Mouse (Mus musculus) liver, postnatal 0 days (tissue): Measurements from ENCODE around the gene Pex16. TPM values are rescaled to one million over a fixed set of nuclear protein-coding genes. Genes with fewer than 3 reads are reported as not detected.

Experiments
- ATAC-seq: fragments of 200-750 bp; cut with Nextera tagmentation; 2 replicates; pipeline ENCODE4 v1.8.0; 2017; ENCODE audit warnings: mild to moderate bottlenecking, moderate library complexity
- DNase-seq: peaks from one replicate; pipeline ENCODE4 v3.0.0-alpha.2; 2016
- H3K27ac ChIP-seq: fragments of 300-500 bp; sonication (generic); 2 replicates; pipeline ENCODE4 v1.5.1; 2014; ENCODE audit warnings: antibody characterized with exemption, moderate library complexity, mild to moderate bottlenecking, low read depth
- H3K27me3 ChIP-seq: fragments of 300-500 bp; sonication (generic); 2 replicates; pipeline ENCODE4 v1.6.1; 2014; ENCODE audit warnings: low read length, control low read depth, mixed read lengths; ENCODE audit not compliant: insufficient read depth
- H3K36me3 ChIP-seq: fragments of 300-500 bp; sonication (generic); replicated peaks from 2 replicates; pipeline ENCODE4 v1.6.1; 2014; ENCODE audit warnings: mild to moderate bottlenecking, control low read depth, low read length, moderate library complexity, mixed read lengths; ENCODE audit not compliant: insufficient read depth
- H3K4me1 ChIP-seq: fragments of 300-500 bp; sonication (generic); 2 replicates; pipeline ENCODE4 v1.6.1; 2014; ENCODE audit warnings: antibody characterized with exemption, mild to moderate bottlenecking, control low read depth; ENCODE audit not compliant: insufficient read depth
- H3K4me2 ChIP-seq: fragments of 300-500 bp; sonication (generic); 2 replicates; pipeline ENCODE4 v1.6.1; 2014; ENCODE audit warnings: low read depth, mild to moderate bottlenecking, low read length, moderate library complexity, mixed read lengths
- H3K4me3 ChIP-seq: fragments of 300-500 bp; sonication (generic); 2 replicates; pipeline ENCODE4 v1.5.1; 2014; ENCODE audit warnings: low read depth, low read length
- H3K9ac ChIP-seq: fragments of 300-500 bp; sonication (generic); replicated peaks from 2 replicates; pipeline ENCODE4 v1.6.1; 2014; ENCODE audit warnings: mild to moderate bottlenecking, moderate library complexity
- H3K9me3 ChIP-seq: fragments of 300-500 bp; sonication (generic); 2 replicates; pipeline ENCODE4 v1.6.1; 2016; ENCODE audit warnings: mild to moderate bottlenecking, control low read depth, low read length, mixed read lengths
- CTCF ChIP-seq: sonication (generic); IDR thresholded peaks from 2 replicates; pipeline ENCODE4 v1.5.1; 2016; ENCODE audit warnings: antibody characterized with exemption, low read depth
- EP300 ChIP-seq: IDR thresholded peaks from 2 replicates; pipeline ENCODE4 v1.6.1; 2016; ENCODE audit warnings: antibody characterized with exemption, low read depth, mild to moderate bottlenecking
- WGBS: fragments of 180-500 bp; shearing (Covaris S2); extraction: QIAGEN DNeasy Blood & Tissue Kit; methylation state at CpG from one replicate; pipeline ENCODE4 v1.1.7; 2014; ENCODE audit not compliant: insufficient replicate concordance; 5-methylcytosine and 5-hydroxymethylcytosine counted together
- polyA plus RNA-seq: library from polyadenylated mRNA; unstranded; fragments of >200 nt; fragmentation: Nextera tagmentation; extraction: Ambion mirVana; gene quantifications from 2 replicates; pipeline ENCODE4 v1.2.1, GENCODE M21; 2015

The Pex16 gene
- polyA plus RNA-seq, 1 experiment from 2014 or later = 90.6 TPM

DNA sequence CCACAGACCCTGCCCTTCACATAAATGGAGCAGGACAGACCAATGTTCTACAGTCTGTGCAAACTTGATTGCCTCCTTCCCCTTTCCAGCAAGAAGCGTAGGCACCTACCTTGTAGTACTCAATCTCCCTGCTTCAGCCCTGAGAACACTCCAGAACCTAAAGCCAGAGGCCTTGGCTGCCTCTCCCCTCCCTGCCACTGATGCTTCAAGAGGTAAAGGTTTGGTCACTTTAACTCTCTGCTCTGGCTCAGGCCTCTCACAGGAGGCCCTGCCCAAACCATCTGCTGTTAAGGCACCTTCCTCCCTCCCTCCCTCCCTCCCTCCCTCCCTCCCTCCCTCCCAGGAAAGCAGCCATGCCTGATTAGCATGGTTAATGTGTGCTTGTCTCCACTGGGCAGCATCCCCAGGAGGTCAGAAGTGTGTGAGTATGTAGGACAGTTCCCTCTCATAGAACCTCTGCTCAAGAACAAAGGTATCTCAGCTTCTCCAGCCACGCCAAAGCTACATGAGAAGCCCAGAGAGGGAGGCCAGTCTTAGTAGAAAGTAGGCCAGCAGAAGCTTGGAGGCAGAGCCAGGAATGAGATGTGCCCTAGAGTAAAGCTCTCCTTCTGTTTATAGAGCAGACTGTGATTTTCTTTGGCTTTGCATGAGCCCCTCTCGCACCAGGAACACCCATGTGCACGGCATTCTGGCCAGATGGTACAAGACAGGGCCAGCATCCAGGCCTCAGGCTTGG lies 28.3 kb downstream of the Pex16 start:
- no peak overlapping the region for H3K4me3 ChIP-seq
- no peak for DNase-seq
- H3K36me3 ChIP-seq = peaks cover 20% of the 10 kb centered on the region
- H3K4me2 ChIP-seq = no peak overlapping the region
- WGBS = 78% methylated on average over 4 of the region's 4 CpGs
- H3K9ac ChIP-seq = no peak overlapping the region
- H3K4me1 ChIP-seq = no peaks in the 10 kb centered on the region
- peaks cover 8% of the 10 kb centered on the region for H3K27me3 ChIP-seq
- no peak for TF ChIP-seq CTCF
- no peak for TF ChIP-seq EP300
- no peaks in the 10 kb centered on the region for H3K9me3 ChIP-seq
- ATAC-seq = peak; percentile 38
- H3K27ac ChIP-seq = no peak overlapping the region

DNA sequence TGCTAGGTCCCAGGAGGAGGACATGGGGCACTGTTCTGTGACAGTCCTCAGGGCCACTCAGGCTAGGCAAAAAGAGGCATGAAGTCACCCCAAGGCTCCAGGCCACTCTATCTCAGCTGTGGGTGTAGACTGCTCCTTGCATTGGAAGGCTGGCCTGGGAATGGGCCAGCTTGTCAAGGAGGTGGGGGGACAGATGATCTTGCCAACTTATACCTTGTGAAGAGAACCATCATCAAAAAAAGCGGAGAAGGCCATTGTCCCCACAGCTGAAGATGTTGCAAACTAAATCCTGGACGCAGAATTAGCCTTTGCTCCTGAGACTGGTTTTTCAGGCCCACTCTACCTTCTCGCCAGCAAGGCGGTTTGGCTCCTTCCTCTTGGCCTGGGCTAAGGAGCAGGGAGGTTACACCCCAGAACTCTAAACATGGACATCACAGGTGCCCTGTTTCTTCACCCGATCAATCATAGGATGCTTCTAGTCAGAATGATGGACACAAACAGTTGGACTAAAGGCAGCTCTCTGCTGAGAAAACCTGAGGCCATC lies 29.4 kb downstream of the Pex16 start:
- no peak overlapping the region for H3K9ac ChIP-seq
- no peaks in the 10 kb centered on the region for H3K9me3 ChIP-seq
- TF ChIP-seq EP300 (no peak), CTCF (no peak)
- H3K4me2 ChIP-seq = no peak overlapping the region
- DNase-seq = no peak
- H3K27me3 ChIP-seq = peaks cover 8% of the 10 kb centered on the region
- H3K4me1 ChIP-seq = no peaks in the 10 kb centered on the region
- H3K36me3 ChIP-seq = peaks cover 30% of the 10 kb centered on the region
- H3K4me3 ChIP-seq = no peak overlapping the region
- ATAC-seq = no peak
- no peak overlapping the region for H3K27ac ChIP-seq
- WGBS = 88% methylated on average over 5 of the region's 5 CpGs

DNA sequence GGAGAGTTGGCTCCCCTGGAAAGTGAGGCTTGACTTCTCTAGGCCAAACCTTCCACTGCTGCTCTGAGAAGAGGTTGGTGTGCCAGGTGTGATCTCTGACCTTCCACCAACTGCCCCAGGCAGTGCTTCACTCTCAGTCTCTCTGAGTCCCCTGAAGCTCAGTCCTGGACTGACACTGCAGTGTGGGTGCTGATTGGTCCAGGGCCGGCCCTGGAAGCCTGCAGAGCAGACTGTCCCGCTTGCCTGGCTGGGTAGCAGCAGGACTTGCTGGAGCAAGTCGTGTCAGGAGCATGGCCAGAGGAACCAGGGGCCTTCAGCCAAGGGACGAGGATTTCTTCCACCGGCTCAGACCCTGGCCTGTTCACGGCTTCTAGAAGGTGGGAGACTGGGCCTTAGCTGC lies 30.3 kb downstream of the Pex16 start:
- Histone ChIP-seq H3K4me3 (no peak overlapping the region), H3K4me2 (no peak overlapping the region), H3K9me3 (no peaks in the 10 kb centered on the region), H3K36me3 (peaks cover 39% of the 10 kb centered on the region), H3K27ac (no peak overlapping the region), H3K4me1 (no peaks in the 10 kb centered on the region), H3K9ac (no peak overlapping the region), H3K27me3 (peaks cover 8% of the 10 kb centered on the region)
- TF ChIP-seq CTCF (no peak), EP300 (no peak)
- WGBS = 78% methylated on average over 6 of the region's 6 CpGs
- ATAC-seq = no peak
- no peak for DNase-seq

DNA sequence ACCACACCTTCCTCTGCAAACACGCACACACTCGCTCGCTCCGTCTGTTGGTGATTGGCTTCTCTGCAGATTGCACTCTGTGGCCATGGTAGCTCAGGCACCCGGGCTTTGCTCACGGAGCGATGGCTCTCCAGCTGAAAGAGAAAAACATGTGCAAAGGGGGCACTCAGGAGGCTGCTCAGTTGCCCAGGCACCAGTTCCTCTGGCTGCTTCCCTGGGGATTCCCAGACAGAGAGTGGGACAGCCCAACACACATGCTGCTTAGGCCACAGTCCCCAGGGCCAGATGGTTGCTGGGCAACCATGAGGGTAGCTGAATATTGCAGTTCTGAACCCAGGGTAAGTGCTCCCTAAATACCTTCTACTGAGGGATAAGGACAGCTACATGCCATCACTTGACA lies 31.2 kb downstream of the Pex16 start:
- H3K4me1 ChIP-seq = no peaks in the 10 kb centered on the region
- H3K9me3 ChIP-seq = no peaks in the 10 kb centered on the region
- H3K36me3 ChIP-seq = peaks cover 49% of the 10 kb centered on the region
- H3K4me2 ChIP-seq = no peak overlapping the region
- H3K27me3 ChIP-seq = peaks cover 2% of the 10 kb centered on the region
- no peak overlapping the region for H3K9ac ChIP-seq
- ATAC-seq (no peak), DNase-seq (no peak)
- TF ChIP-seq EP300 (no peak), CTCF (no peak)
- H3K27ac ChIP-seq = no peak overlapping the region
- H3K4me3 ChIP-seq = no peak overlapping the region
- WGBS = 95% methylated on average over 7 of the region's 7 CpGs

DNA sequence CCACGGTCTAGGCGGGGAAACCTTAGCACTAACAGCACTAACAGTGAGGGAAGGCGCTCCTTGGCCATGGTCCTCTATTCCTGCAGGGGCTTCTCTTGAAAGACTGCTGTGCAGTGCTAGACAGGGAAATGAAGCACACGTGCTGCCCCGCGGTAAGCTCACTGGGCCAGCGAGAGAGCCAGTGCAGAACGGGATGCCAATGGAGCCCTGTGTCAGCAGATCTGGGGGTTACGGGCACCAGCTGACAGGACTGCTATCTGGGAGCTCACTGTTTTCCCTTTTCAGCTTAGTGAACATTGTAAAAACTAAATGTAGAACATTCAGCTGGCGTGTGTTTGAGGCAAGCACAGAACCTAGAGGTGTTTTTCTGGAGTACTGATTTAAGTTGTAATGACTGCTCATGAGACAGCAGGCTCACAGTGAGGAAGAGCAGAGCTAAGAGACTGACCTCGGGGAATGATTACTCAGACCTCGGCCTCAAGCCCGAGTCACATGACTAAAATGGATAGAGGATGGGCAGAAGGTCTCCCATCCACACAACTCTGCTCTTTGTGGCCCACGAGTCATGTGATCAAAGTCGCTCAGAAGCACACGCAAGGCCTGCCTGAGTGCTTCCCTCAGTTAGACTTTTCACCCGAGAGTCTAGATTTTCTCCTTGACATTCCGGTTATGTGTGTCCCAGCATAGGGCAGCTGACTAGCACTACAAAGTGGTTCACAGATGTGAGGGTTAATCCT lies 34.0 kb downstream of the Pex16 start:
- DNase-seq = no peak
- H3K4me1 ChIP-seq = no peaks in the 10 kb centered on the region
- H3K4me2 ChIP-seq = no peak overlapping the region
- no peak for TF ChIP-seq EP300
- no peaks in the 10 kb centered on the region for H3K9me3 ChIP-seq
- H3K27ac ChIP-seq = no peak overlapping the region
- ATAC-seq = no peak
- whole genome bisulfite sequencing = 85% methylated on average over 18 of the region's 18 CpGs
- no peaks in the 10 kb centered on the region for H3K27me3 ChIP-seq
- peaks cover 72% of the 10 kb centered on the region for H3K36me3 ChIP-seq
- no peak overlapping the region for H3K4me3 ChIP-seq
- no peak overlapping the region for H3K9ac ChIP-seq

DNA sequence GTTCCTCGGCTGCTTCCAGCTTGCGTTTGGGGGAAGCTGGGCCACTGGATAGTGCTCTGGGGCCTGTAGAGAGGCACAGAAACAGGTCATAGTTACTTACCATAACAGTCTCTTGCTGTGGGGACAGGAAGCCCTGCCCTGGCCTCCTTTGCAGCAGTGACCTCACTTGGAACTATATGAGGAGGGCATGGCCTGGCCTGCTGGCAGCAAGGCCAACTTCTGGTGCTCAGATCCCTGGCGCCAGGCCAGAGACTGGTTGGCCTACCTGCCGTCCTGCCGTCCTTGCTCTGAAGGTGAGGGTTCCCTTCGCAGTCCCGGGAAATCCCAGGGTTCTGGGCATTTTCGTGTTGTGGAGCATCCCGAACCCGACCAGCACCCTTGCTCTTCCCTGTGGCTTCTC lies 37.2 kb downstream of the Pex16 start:
- peak; percentile 29 for DNase-seq
- no peak for TF ChIP-seq CTCF
- TF ChIP-seq EP300 = no peak
- 86% methylated on average over 10 of the region's 10 CpGs for WGBS
- Histone ChIP-seq H3K9ac (no peak overlapping the region), H3K4me2 (no peak overlapping the region), H3K9me3 (no peaks in the 10 kb centered on the region), H3K27ac (no peak overlapping the region), H3K4me1 (no peaks in the 10 kb centered on the region), H3K27me3 (no peaks in the 10 kb centered on the region), H3K36me3 (peaks cover 82% of the 10 kb centered on the region), H3K4me3 (no peak overlapping the region)
- 0 out of 2 replicates have a peak, but pooled peaks have one; percentile 5 for ATAC-seq
